Mouse (Mus musculus) CH12.LX (cell line): ENCODE results near the gene Sytl1. TPM values are rescaled to one million over a fixed set of nuclear protein-coding genes. Genes with fewer than 3 reads are reported as not detected.

ENCODE experiments used
- DNase-seq: peaks from one replicate; pipeline ENCODE4 v3.0.0-alpha.2; 2013; ENCODE audit errors: extremely low read depth
- H3K27ac ChIP-seq: 2 replicates; pipeline ENCODE4 v1.5.1; 2012; ENCODE audit warnings: low read depth, mild to moderate bottlenecking, control low read depth, moderate library complexity; ENCODE audit not compliant: insufficient read depth
- H3K27me3 ChIP-seq: replicated peaks from 2 replicates; pipeline ENCODE3; 2012; ENCODE audit warnings: inconsistent platforms
- H3K36me3 ChIP-seq, 2 experiments: replicated peaks in 1 of 2; 2 replicates each; pipeline versions ENCODE3 to v1.6.1; 2012; ENCODE audit warnings: inconsistent platforms in 1 of 2, low read length in 1 of 2, mild to moderate bottlenecking in 1 of 2, mixed read lengths in 1 of 2, moderate library complexity in 1 of 2; ENCODE audit not compliant: control insufficient read depth in 1 of 2, insufficient read depth in 1 of 2
- H3K4me1 ChIP-seq, 2 experiments: 2 replicates each; pipeline ENCODE4 v1.6.1; 2012; ENCODE audit warnings: inconsistent platforms in 1 of 2, moderate library complexity in 1 of 2; ENCODE audit not compliant: insufficient read depth in 2 of 2, control insufficient read depth in 1 of 2
- H3K4me2 ChIP-seq: 2 replicates; pipeline ENCODE4 v1.6.1; 2012; ENCODE audit warnings: low read depth, mild to moderate bottlenecking, control low read depth; ENCODE audit not compliant: poor library complexity, insufficient read depth, severe bottlenecking
- H3K4me3 ChIP-seq, 3 experiments: fragments of 150-350 bp in 1 of 3; sonication (generic) in 1 of 3; replicated peaks in 1 of 3; 2 replicates each; pipeline versions ENCODE3 to v1.5.1; 2011 to 2012; ENCODE audit warnings: low read depth in 2 of 3, low read length in 2 of 3, mild to moderate bottlenecking in 2 of 3, moderate library complexity in 2 of 3, control low read depth in 1 of 3, improper control_type of control experiment in 1 of 3, inconsistent platforms in 1 of 3, mixed read lengths in 1 of 3; ENCODE audit not compliant: poor library complexity in 1 of 3
- H3K79me2 ChIP-seq: replicated peaks from 2 replicates; pipeline ENCODE4 v1.6.1; 2012; ENCODE audit warnings: mild to moderate bottlenecking, moderate library complexity; ENCODE audit not compliant: control insufficient read depth, poor library complexity, insufficient read depth, severe bottlenecking; ENCODE audit errors: extremely low read depth
- H3K9ac ChIP-seq: 2 replicates; pipeline ENCODE4 v1.6.1; 2012; ENCODE audit warnings: low read depth, mild to moderate bottlenecking, control low read depth, moderate library complexity; ENCODE audit not compliant: insufficient read depth
- H3K9me3 ChIP-seq: replicated peaks from 2 replicates; pipeline ENCODE3; 2012; ENCODE audit warnings: low read length, inconsistent platforms, mixed read lengths
- BHLHE40 ChIP-seq: IDR thresholded peaks from 2 replicates; pipeline ENCODE4 v1.6.1; 2011; ENCODE audit warnings: mild to moderate bottlenecking, low read depth, low read length, improper control_type of control experiment
- CHD1 ChIP-seq: IDR thresholded peaks from 2 replicates; pipeline ENCODE4 v1.6.1; 2012; ENCODE audit warnings: low read depth, low read length, improper control_type of control experiment, inconsistent platforms
- CHD2 ChIP-seq: IDR thresholded peaks from 2 replicates; pipeline ENCODE4 v1.6.1; 2011; ENCODE audit warnings: low read length, improper control_type of control experiment
- CTCF ChIP-seq, 2 experiments: IDR thresholded peaks in 1 of 2; conservative IDR thresholded peaks in 1 of 2; 2 replicates each; pipeline ENCODE4 v1.5.1; 2011 to 2012; ENCODE audit warnings: low read depth in 2 of 2, low read length in 2 of 2, improper control_type of control experiment in 1 of 2, inconsistent platforms in 1 of 2, mild to moderate bottlenecking in 1 of 2, moderate library complexity in 1 of 2
- E2F4 ChIP-seq: IDR thresholded peaks from 2 replicates; pipeline ENCODE4 v1.6.1; 2011; ENCODE audit warnings: low read depth, low read length, improper control_type of control experiment; ENCODE audit not compliant: insufficient replicate concordance
- ETS1 ChIP-seq: conservative IDR thresholded peaks from 2 replicates; pipeline ENCODE4 v1.6.1; 2012; ENCODE audit warnings: low read depth, mild to moderate bottlenecking, inconsistent platforms, low read length, improper control_type of control experiment, moderate library complexity
- GABPA ChIP-seq: IDR thresholded peaks from 2 replicates; pipeline ENCODE4 v1.6.1; 2012; ENCODE audit warnings: low read depth, low read length, improper control_type of control experiment, inconsistent platforms; ENCODE audit not compliant: insufficient replicate concordance
- HCFC1 ChIP-seq: IDR thresholded peaks from 2 replicates; pipeline ENCODE4 v1.6.1; 2012; ENCODE audit warnings: low read depth, mild to moderate bottlenecking, inconsistent platforms, low read length, improper control_type of control experiment
- IRF4 ChIP-seq: IDR thresholded peaks from 2 replicates; pipeline ENCODE4 v1.6.1; 2014; ENCODE audit warnings: low read depth, mild to moderate bottlenecking, inconsistent platforms, low read length, improper control_type of control experiment
- JUN ChIP-seq: IDR thresholded peaks from 2 replicates; pipeline ENCODE4 v1.6.1; 2011; ENCODE audit warnings: low read depth, mild to moderate bottlenecking, low read length, improper control_type of control experiment, moderate library complexity; ENCODE audit not compliant: insufficient read depth
- KAT2A ChIP-seq: IDR thresholded peaks from 2 replicates; pipeline ENCODE4 v1.6.1; 2012; ENCODE audit warnings: low read length, improper control_type of control experiment, inconsistent platforms; ENCODE audit not compliant: insufficient replicate concordance
- MAZ ChIP-seq: IDR thresholded peaks from 2 replicates; pipeline ENCODE4 v1.6.1; 2012; ENCODE audit warnings: low read depth, mild to moderate bottlenecking, inconsistent platforms, low read length, improper control_type of control experiment, moderate library complexity
- MEF2A ChIP-seq: IDR thresholded peaks from 2 replicates; pipeline ENCODE4 v1.6.1; 2014; ENCODE audit warnings: low read depth, mild to moderate bottlenecking, inconsistent platforms, low read length, improper control_type of control experiment, borderline replicate concordance
- MYC ChIP-seq: IDR thresholded peaks from 2 replicates; pipeline ENCODE4 v1.6.1; 2011; ENCODE audit warnings: low read depth, mild to moderate bottlenecking, improper control_type of control experiment, low read length
- NELFE ChIP-seq: IDR thresholded peaks from 2 replicates; pipeline ENCODE4 v1.6.1; 2011; ENCODE audit warnings: low read depth, low read length, improper control_type of control experiment
- NRF1 ChIP-seq: IDR thresholded peaks from 2 replicates; pipeline ENCODE4 v1.6.1; 2014; ENCODE audit warnings: low read depth, mild to moderate bottlenecking, inconsistent platforms, low read length, improper control_type of control experiment, moderate library complexity
- PAX5 ChIP-seq: IDR thresholded peaks from 2 replicates; pipeline ENCODE4 v1.6.1; 2012; ENCODE audit warnings: low read length, inconsistent platforms, mixed read lengths
- POLR2AphosphoS2 ChIP-seq: IDR thresholded peaks from 2 replicates; pipeline ENCODE4 v1.6.1; 2011; ENCODE audit warnings: low read depth, low read length, improper control_type of control experiment
- RAD21 ChIP-seq: IDR thresholded peaks from 2 replicates; pipeline ENCODE4 v1.6.1; 2011; ENCODE audit warnings: low read depth, mild to moderate bottlenecking, low read length, improper control_type of control experiment, moderate library complexity
- RCOR1 ChIP-seq: conservative IDR thresholded peaks from 2 replicates; pipeline ENCODE4 v1.6.1; 2012; ENCODE audit warnings: low read depth, mild to moderate bottlenecking, inconsistent platforms, low read length, improper control_type of control experiment
- SIN3A ChIP-seq: IDR thresholded peaks from 2 replicates; pipeline ENCODE4 v1.6.1; 2012; ENCODE audit warnings: low read length, improper control_type of control experiment, inconsistent platforms
- SMC3 ChIP-seq: IDR thresholded peaks from 2 replicates; pipeline ENCODE4 v1.6.1; 2011; ENCODE audit warnings: low read depth, low read length, improper control_type of control experiment
- TBP ChIP-seq: conservative IDR thresholded peaks from 2 replicates; pipeline ENCODE4 v1.6.1; 2011; ENCODE audit warnings: low read depth, low read length, improper control_type of control experiment
- TCF12 ChIP-seq: IDR thresholded peaks from 2 replicates; pipeline ENCODE4 v1.6.1; 2014; ENCODE audit warnings: low read depth, mild to moderate bottlenecking, inconsistent platforms, low read length, improper control_type of control experiment
- UBTF ChIP-seq: IDR thresholded peaks from 2 replicates; pipeline ENCODE4 v1.6.1; 2012; ENCODE audit warnings: low read depth, mild to moderate bottlenecking, inconsistent platforms, low read length, improper control_type of control experiment, moderate library complexity
- USF1 ChIP-seq: IDR thresholded peaks from 2 replicates; pipeline ENCODE4 v1.6.1; 2014; ENCODE audit warnings: low read depth, mild to moderate bottlenecking, inconsistent platforms, low read length, improper control_type of control experiment
- USF2 ChIP-seq: conservative IDR thresholded peaks from 2 replicates; pipeline ENCODE4 v1.6.1; 2011; ENCODE audit warnings: low read depth, low read length, improper control_type of control experiment
- ZC3H11A ChIP-seq: IDR thresholded peaks from 2 replicates; pipeline ENCODE4 v1.6.1; 2012; ENCODE audit warnings: low read depth, mild to moderate bottlenecking, inconsistent platforms, low read length, improper control_type of control experiment
- ZKSCAN1 ChIP-seq: IDR thresholded peaks from 2 replicates; pipeline ENCODE4 v1.6.1; 2012; ENCODE audit warnings: low read depth, inconsistent platforms, low read length, improper control_type of control experiment, borderline replicate concordance
- ZMIZ1 ChIP-seq: IDR thresholded peaks from 2 replicates; pipeline ENCODE4 v1.6.1; 2012; ENCODE audit warnings: low read depth, mild to moderate bottlenecking, inconsistent platforms, low read length, improper control_type of control experiment
- ZNF384 ChIP-seq: IDR thresholded peaks from 2 replicates; pipeline ENCODE4 v1.6.1; 2012; ENCODE audit warnings: low read depth, low read length, improper control_type of control experiment, inconsistent platforms
- dilution Hi-C: fragments of 300-500 bp; cut with MboI; formaldehyde crosslinking; loops from 2 replicates; pipeline ENCODE4 v1.14.3; 2020; ENCODE audit warnings: low sequenced_read_pairs; ENCODE audit not compliant: extremely low pct_unique_long_range_greater_than_20kb, extremely low pct_ligation_motif_present
- in situ Hi-C: fragments of 300-500 bp; cut with MboI; formaldehyde crosslinking; loops from 3 replicates; pipeline ENCODE4 v1.14.3; 2019; ENCODE audit warnings: low sequenced_read_pairs, low pct_ligation_motif_present, low pct_unique_long_range_greater_than_20kb, mixed read lengths
- polyA plus RNA-seq: library from polyadenylated mRNA; unstranded; fragments of >175 nt; gene quantifications from 2 replicates; pipeline ENCODE4 v1.2.1, GENCODE M21; 2012; ENCODE audit warnings: low read depth; ENCODE audit not compliant: insufficient read length
- total RNA-seq, 2 experiments: library from RNA; depleted of rRNA; stranded (reverse); fragments of 300-350 nt in 1 of 2; fragments of >200 nt in 1 of 2; gene quantifications; 2 replicates each; pipeline ENCODE4 v1.2.3; 2012 to 2014

The Sytl1 gene
- total RNA-seq (2012; rRNA removed) (11.9 and 20.0 TPM in 2 replicates), total RNA-seq (2014; rRNA removed) (8.2 and 8.3 TPM in 2 replicates), polyA plus RNA-seq (12.1 and 12.5 TPM in 2 replicates)

DNA sequence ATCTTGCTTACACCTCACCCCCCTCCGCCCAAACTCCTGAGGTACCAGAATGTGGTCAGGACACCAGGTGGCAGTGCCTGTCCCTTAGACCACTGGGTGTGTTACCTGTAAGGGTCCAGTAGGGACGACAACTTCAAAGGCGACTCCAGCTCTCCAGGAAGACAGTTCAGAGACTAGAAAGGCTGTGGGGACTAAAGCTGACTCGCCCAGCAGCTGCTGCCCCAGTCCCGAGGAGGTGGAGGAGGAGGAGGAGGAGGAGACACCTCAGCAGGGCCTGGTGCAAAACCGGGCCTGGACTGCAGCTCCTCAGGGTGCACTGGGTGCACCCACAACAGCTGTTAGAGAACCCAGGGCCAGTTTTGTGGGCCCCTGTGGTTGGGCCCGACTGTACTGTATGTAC is at the start of gene Sytl1:
Gene Sytl1 (minus strand): TSS at position 232 of the 400 bp plus-strand sequence.
- H3K9me3 ChIP-seq: no peaks in the 10 kb centered on the region
- in situ Hi-C loops: loop anchor here (5.0 kb wide), 1 partner anchor 39 kb away; no protein-coding TSS in a partner anchor
- DNase-seq: peak; percentile 46
- peak within 1 kb of the TSS; percentile 36 to 47 (median 45) for H3K4me3 ChIP-seq
- peak within 1 kb of the TSS; percentile 14; the same call in 1 of the 2 replicates for H3K27ac ChIP-seq
- no peaks in the 10 kb centered on the region for H3K79me2 ChIP-seq
- peaks cover 30 to 66% of the 10 kb centered on the region in 2 experiments for H3K36me3 ChIP-seq
- dilution Hi-C loops: no loop called here
- H3K27me3 ChIP-seq: no peaks in the 10 kb centered on the region
- H3K4me1 ChIP-seq: peaks cover 15 to 60% of the 10 kb centered on the region in 2 experiments
- peak within 1 kb of the TSS; percentile 46 for H3K9ac ChIP-seq
- no peak for TF ChIP-seq USF2
- TF ChIP-seq GABPA: no peak
- no peak for TF ChIP-seq POLR2AphosphoS2
- TF ChIP-seq BHLHE40: no peak
- TF ChIP-seq E2F4: no peak
- no peak for TF ChIP-seq SIN3A
- no peak for TF ChIP-seq MYC
- TF ChIP-seq CHD1: no peak
- no peak for TF ChIP-seq NRF1
- no peak for TF ChIP-seq CHD2
- no peak for TF ChIP-seq ZNF384
- TF ChIP-seq RCOR1: no peak
- no peak for TF ChIP-seq TCF12
- TF ChIP-seq HCFC1: no peak
- no peak for TF ChIP-seq TBP
- no peak for TF ChIP-seq ZKSCAN1
- TF ChIP-seq SMC3: peak; percentile 56
- TF ChIP-seq NELFE: 0 out of 2 replicates have a peak, but pooled peaks have one; percentile 32
- TF ChIP-seq ZC3H11A: no peak
- TF ChIP-seq PAX5: no peak
- TF ChIP-seq RAD21: peak; percentile 40
- no peak for TF ChIP-seq ETS1
- TF ChIP-seq JUN: no peak
- no peak for TF ChIP-seq MAZ
- 0 out of 2 replicates have a peak, but pooled peaks have one; percentile 2 for TF ChIP-seq MEF2A
- TF ChIP-seq UBTF: no peak
- no peak for TF ChIP-seq IRF4
- TF ChIP-seq KAT2A: no peak
- TF ChIP-seq USF1: no peak
- no peak for TF ChIP-seq ZMIZ1
- peak in 1 of 2 experiments; percentile 67; a peak in 2 of 4 replicates for TF ChIP-seq CTCF (conservative IDR thresholded peaks at IDR 0.05 in 1 of 2, IDR thresholded peaks at IDR 0.05 in 1 of 2; ENCODE audit: low read depth in 2 of 2, low read length in 2 of 2)
- peak within 1 kb of the TSS; percentile 26 for H3K4me2 ChIP-seq
